Mouse (Mus musculus) regulatory T cell (primary cell): ENCODE results near the gene Med16.
"Not testable (repeated sequence)": the region's sequence is repeated elsewhere in the genome, so short reads cannot be mapped to it uniquely, and the experiment has no call there.

ENCODE experiments used
- in situ Hi-C: fragments of 300-600 bp; cut with MboI, MseI; formaldehyde crosslinking; loops from one replicate; pipeline ENCODE4 v1.15.1; 2025; ENCODE audit warnings: high pct_unique_total_duplicates

Gene Med16

GRCm38 (mm10) chr10:79884938-79885337 is 23.8 kb downstream of the Med16 start:
- in situ Hi-C loops: not testable (repeated sequence)

- in situ Hi-C loops: no loop called here
Measured at GRCm38 (mm10) chr10:79884446-79884845, 24.3 kb downstream of the Med16 start.

GRCm38 (mm10) chr10:79883297-79884084 is 25.2 kb downstream of the Med16 start:
- in situ Hi-C loops: no loop called here

- in situ Hi-C loops: no loop called here
Measured at GRCm38 (mm10) chr10:79881981-79882380, 26.7 kb downstream of the Med16 start.

- in situ Hi-C loops: no loop called here
Measured at GRCm38 (mm10) chr10:79880721-79881120, 28.0 kb downstream of the Med16 start.

GRCm38 (mm10) chr10:79879527-79879926 is 29.2 kb downstream of the Med16 start:
- in situ Hi-C loops: no loop called here

GRCm38 (mm10) chr10:79877757-79878156 is 31.0 kb downstream of the Med16 start:
- in situ Hi-C loops: no loop called here

GRCm38 (mm10) chr10:79877174-79877573 is 31.5 kb downstream of the Med16 start:
- in situ Hi-C loops: no loop called here

- in situ Hi-C loops: no loop called here
Measured at GRCm38 (mm10) chr10:79874290-79874862, 34.3 kb downstream of the Med16 start, which contains the start of the genes Prtn3 and Plppr3. Gene Prtn3 (plus strand): TSS chr10:79874476. Gene Plppr3 (minus strand): TSS chr10:79874634.

- in situ Hi-C loops: no loop called here
Measured at GRCm38 (mm10) chr10:79873715-79874289, 34.9 kb downstream of the Med16 start.

- in situ Hi-C loops: no loop called here
Measured at GRCm38 (mm10) chr10:79873313-79873712, 35.4 kb downstream of the Med16 start.

GRCm38 (mm10) chr10:79872862-79873261 is 35.9 kb downstream of the Med16 start:
- in situ Hi-C loops: no loop called here

- in situ Hi-C loops: no loop called here
Measured at GRCm38 (mm10) chr10:79871845-79872244, 36.9 kb downstream of the Med16 start.

GRCm38 (mm10) chr10:79866601-79867000 is 42.1 kb downstream of the Med16 start:
- in situ Hi-C loops: no loop called here

GRCm38 (mm10) chr10:79865801-79866295 is 42.9 kb downstream of the Med16 start:
- in situ Hi-C loops: no loop called here

- in situ Hi-C loops: no loop called here
Measured at GRCm38 (mm10) chr10:79865189-79865601, 43.5 kb downstream of the Med16 start.

- in situ Hi-C loops: no loop called here
Measured at GRCm38 (mm10) chr10:79864351-79865188, 44.2 kb downstream of the Med16 start.

GRCm38 (mm10) chr10:79862925-79863324 is 45.8 kb downstream of the Med16 start:
- in situ Hi-C loops: no loop called here

- in situ Hi-C loops: no loop called here
Measured at GRCm38 (mm10) chr10:79862049-79862788, 46.5 kb downstream of the Med16 start.

GRCm38 (mm10) chr10:79861230-79862048 is 47.3 kb downstream of the Med16 start:
- in situ Hi-C loops: no loop called here
